Comparison of ENCODE assay signal across 9 mouse cellular contexts in the genomic region with DNA sequence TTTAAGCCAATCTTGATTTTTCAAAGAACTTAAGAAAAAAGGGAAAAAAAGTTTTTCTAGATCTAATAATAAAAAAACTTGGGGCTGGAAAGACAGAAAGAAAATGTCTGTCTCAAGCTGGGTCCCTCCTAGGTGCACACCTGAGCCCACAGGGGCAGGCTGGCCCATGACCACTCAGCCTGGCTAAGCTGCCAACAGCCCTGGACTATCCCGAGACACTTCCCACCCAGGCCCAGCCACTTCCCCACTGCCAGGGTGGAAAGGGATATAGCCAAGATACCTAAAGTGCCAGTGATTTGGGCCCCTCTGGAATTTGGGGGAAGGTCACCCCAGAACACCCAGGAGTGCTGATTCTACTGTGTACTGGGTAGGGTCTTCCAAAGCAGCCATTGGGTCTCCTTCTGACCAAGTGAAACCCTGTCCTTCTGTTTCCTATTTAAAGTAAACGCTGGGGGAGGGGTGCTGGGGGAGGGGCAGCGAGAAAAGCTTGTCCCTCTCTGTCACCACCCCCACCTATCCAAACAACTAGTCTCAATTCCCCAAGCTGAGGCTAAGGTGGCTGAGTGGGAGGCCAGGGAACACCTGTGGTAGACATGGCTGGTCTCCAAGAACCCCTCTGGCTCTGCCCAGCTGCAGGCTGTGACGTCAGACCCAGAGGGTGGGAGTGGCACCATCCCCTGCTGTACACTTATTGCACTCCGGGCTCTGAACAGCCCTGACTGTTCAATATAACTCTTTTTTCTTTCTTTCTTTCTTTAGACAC.
DNase-seq lines count a peak whose midpoint lies in the region; ATAC-seq and TF ChIP-seq lines count a peak whose summit lies in the region.
"Had no signal": no experiment of that assay in that cellular context is flagged by ENCODE, and none has a peak within 500 bp of the region (broad histone marks: within the 10 kb centered on the region; RNA-seq: fewer than 3 reads in every experiment).

No protein-coding gene starts in this region.

- DNase-seq in heart, embryonic 10.5 days (ENCODE audit: low spot score) = no peak
- no peak for DNase-seq in heart, postnatal 14 days
- DNase-seq in B cell, adult 2 months = peak; percentile 52 to 61
- no peak for DNase-seq in urinary bladder, postnatal 36 days (ENCODE audit: low spot score in 2 of 2)
- no peak for DNase-seq in retina, postnatal 1 day
- no peak for DNase-seq in left cerebral cortex, adult 11 months (ENCODE audit: low spot score)

- H3K4me1 ChIP-seq in heart, embryonic 10.5 days = peaks cover 52% of the 10 kb centered on the region
- peaks cover 21% of the 10 kb centered on the region for H3K4me1 ChIP-seq in embryonic fibroblast, embryonic 13.5 days (ENCODE audit: control insufficient read depth, insufficient read depth, low read length)

- no peak overlapping the region for H3K4me3 ChIP-seq in heart, embryonic 10.5 days
- no peak overlapping the region for H3K4me3 ChIP-seq in embryonic fibroblast, embryonic 13.5 days (ENCODE audit: insufficient read depth, low read length)
- H3K4me3 ChIP-seq: liver, embryonic 15.5 days had no signal

- TF ChIP-seq CTCF in embryonic fibroblast, embryonic 13.5 days (IDR thresholded peaks at IDR 0.05; ENCODE audit: borderline replicate concordance, insufficient read depth, low read length) = no peak

- H3K36me3 ChIP-seq in heart, embryonic 10.5 days = no peaks in the 10 kb centered on the region
- H3K36me3 ChIP-seq: liver, embryonic 15.5 days had no signal

- H3K9me3 ChIP-seq in heart, embryonic 10.5 days = no peaks in the 10 kb centered on the region
- H3K9me3 ChIP-seq: liver, embryonic 15.5 days had no signal

- no peak for TF ChIP-seq POLR2A in embryonic fibroblast, embryonic 13.5 days (IDR thresholded peaks at IDR 0.05; ENCODE audit: low read depth, low read length)

- intact Hi-C loops in heart, postnatal 14 days (cut with DNase I) = no loop called here

- WGBS in heart, embryonic 10.5 days = 19% methylated on average over 5 of the region's 5 CpGs

- H3K27me3 ChIP-seq in heart, embryonic 10.5 days (ENCODE audit: insufficient read depth, poor library complexity, severe bottlenecking) = no peaks in the 10 kb centered on the region
- H3K27me3 ChIP-seq: liver, embryonic 15.5 days had no signal

- ATAC-seq in megakaryocyte progenitor cell, adult 5-6 weeks (replicated peaks; ENCODE audit: poor library complexity) = peak; percentile 22; the same call in 1 of the 2 replicates

- peak overlapping the region; percentile 79 for H3K27ac ChIP-seq in heart, embryonic 10.5 days
- H3K27ac ChIP-seq in embryonic fibroblast, embryonic 13.5 days (ENCODE audit: insufficient read depth, low read length) = peak overlapping the region; percentile 98
- H3K27ac ChIP-seq: liver, embryonic 15.5 days had no signal

Comparison
In these comparisons a context has a peak if more than half of its experiments do, and no peak if none do; other contexts are left out.
1. DNase-seq: peak in B cell, adult 2 months (2 of 2); none in heart, embryonic 10.5 days (single experiment), heart, postnatal 14 days (0 of 2), urinary bladder, postnatal 36 days (0 of 2), retina, postnatal 1 day (single experiment) and left cerebral cortex, adult 11 months (single experiment).